Mouse (Mus musculus): ENCODE results near the gene Mrap. TPM values are rescaled to one million over a fixed set of nuclear protein-coding genes. Genes with fewer than 3 reads are reported as not detected.

The Mrap gene
- total RNA-seq, 1 experiment: not detected

- Histone ChIP-seq H3K4me3 (ENCODE audit: insufficient read depth in 1 of 2, low read depth in 1 of 2, low read length in 2 of 2, poor library complexity in 1 of 2, severe bottlenecking in 1 of 2) (no peak overlapping the region), H3K9ac (ENCODE audit: insufficient read depth, low read depth, low read length, poor library complexity, severe bottlenecking) (no peak overlapping the region), H3K36me3 (ENCODE audit: control insufficient read depth, insufficient read depth, low read length, poor library complexity, severe bottlenecking) (no peaks in the 10 kb centered on the region), H3K4me1 (ENCODE audit: control insufficient read depth in 2 of 2, insufficient read depth in 2 of 2, low read length in 2 of 2, poor library complexity in 1 of 2) (peaks cover 1 to 8% of the 10 kb centered on the region in 2 experiments; a peak in 1 of 4 replicates), H3K9me3 (ENCODE audit: control insufficient read depth, insufficient read depth, low read depth, low read length) (no peaks in the 10 kb centered on the region), H3K27ac (ENCODE audit: insufficient read depth, low read depth, low read length, poor library complexity, severe bottlenecking) (no peak overlapping the region)
- in situ Hi-C loops (cut with MboI; ENCODE audit: low sequenced_read_pairs in 2 of 2, unreplicated experiment in 2 of 2): no loop called here
- TF ChIP-seq ZNF384 (IDR thresholded peaks at IDR 0.05; ENCODE audit: low read depth, low read length) (no peak), HCFC1 (IDR thresholded peaks at IDR 0.05; ENCODE audit: borderline replicate concordance, insufficient read depth, low read length) (no peak), ZC3H11A (IDR thresholded peaks at IDR 0.05; ENCODE audit: borderline replicate concordance, low read depth, low read length) (no peak), CHD2 (IDR thresholded peaks at IDR 0.05; ENCODE audit: low read depth, low read length) (no peak), MAFK (IDR thresholded peaks at IDR 0.05; ENCODE audit: insufficient read depth, low read depth, low read length) (no peak)
- no peak for DNase-seq (ENCODE audit: low read depth, low spot score)
Measured at GRCm38 (mm10) chr16:90736672-90737270, 1.2 kb upstream of the Mrap start.

DNA sequence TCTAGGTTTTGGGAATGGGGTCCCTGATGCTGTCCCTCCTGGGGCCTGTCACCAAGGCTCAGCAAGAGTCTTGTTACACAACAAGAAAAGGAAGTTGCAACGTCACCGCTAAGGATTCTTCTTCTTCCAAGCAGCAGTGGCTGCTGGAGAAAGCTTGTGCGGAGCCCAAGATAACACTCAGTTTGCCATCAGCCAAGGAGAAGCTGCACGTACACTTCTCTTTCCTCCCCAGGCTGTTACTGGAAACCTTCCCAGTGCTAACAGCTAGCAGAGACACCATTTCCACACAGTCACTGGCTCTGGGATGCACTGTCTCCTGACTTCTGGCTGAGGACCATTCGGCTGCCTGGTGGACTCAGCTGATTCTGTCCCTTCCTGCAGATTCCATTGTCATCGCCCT, 9.1 kb downstream of the Mrap start:
- no peak overlapping the region for H3K9ac ChIP-seq (ENCODE audit: insufficient read depth, low read depth, low read length, poor library complexity, severe bottlenecking)
- TF ChIP-seq ZC3H11A (IDR thresholded peaks at IDR 0.05; ENCODE audit: borderline replicate concordance, low read depth, low read length): no peak
- no peak for TF ChIP-seq ZNF384 (IDR thresholded peaks at IDR 0.05; ENCODE audit: low read depth, low read length)
- no peak for TF ChIP-seq CHD2 (IDR thresholded peaks at IDR 0.05; ENCODE audit: low read depth, low read length)
- TF ChIP-seq MAFK (IDR thresholded peaks at IDR 0.05; ENCODE audit: insufficient read depth, low read depth, low read length): no peak
- no peak for TF ChIP-seq HCFC1 (IDR thresholded peaks at IDR 0.05; ENCODE audit: borderline replicate concordance, insufficient read depth, low read length)
- in situ Hi-C loops (cut with MboI; ENCODE audit: low sequenced_read_pairs in 2 of 2, unreplicated experiment in 2 of 2): no loop called here
- H3K36me3 ChIP-seq (ENCODE audit: control insufficient read depth, insufficient read depth, low read length, poor library complexity, severe bottlenecking): peaks cover 7% of the 10 kb centered on the region
- H3K27ac ChIP-seq (ENCODE audit: insufficient read depth, low read depth, low read length, poor library complexity, severe bottlenecking): no peak overlapping the region
- no peaks in the 10 kb centered on the region for H3K9me3 ChIP-seq (ENCODE audit: control insufficient read depth, insufficient read depth, low read depth, low read length)
- H3K4me1 ChIP-seq (ENCODE audit: control insufficient read depth in 2 of 2, insufficient read depth in 2 of 2, low read length in 2 of 2, poor library complexity in 1 of 2): no peaks in the 10 kb centered on the region
- no peak overlapping the region for H3K4me3 ChIP-seq (ENCODE audit: insufficient read depth in 1 of 2, low read depth in 1 of 2, low read length in 2 of 2, poor library complexity in 1 of 2, severe bottlenecking in 1 of 2)
- no peak for DNase-seq (ENCODE audit: low read depth, low spot score)

DNA sequence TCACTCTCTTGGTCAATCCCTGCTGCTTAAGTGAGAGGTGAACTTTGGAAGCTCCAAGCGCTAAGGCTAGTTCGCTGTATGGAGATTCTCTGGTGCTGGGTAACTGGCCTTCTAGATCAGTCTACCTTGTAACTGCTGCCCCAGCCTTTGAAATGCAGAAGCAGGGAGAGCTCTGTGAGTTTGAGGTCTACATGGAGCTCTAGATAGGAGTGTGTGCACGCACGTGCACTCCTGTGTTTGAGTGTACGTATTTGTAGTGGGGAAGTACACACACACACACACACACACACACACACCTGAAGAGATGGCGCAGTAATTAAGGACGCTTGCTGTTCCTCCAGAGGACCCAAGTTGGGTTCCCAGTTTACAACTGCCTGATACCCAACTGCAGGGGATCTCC, 10.2 kb downstream of the Mrap start:
- Histone ChIP-seq H3K9ac (ENCODE audit: insufficient read depth, low read depth, low read length, poor library complexity, severe bottlenecking) (no peak overlapping the region), H3K36me3 (ENCODE audit: control insufficient read depth, insufficient read depth, low read length, poor library complexity, severe bottlenecking) (peaks cover 13% of the 10 kb centered on the region), H3K4me3 (ENCODE audit: insufficient read depth in 1 of 2, low read depth in 1 of 2, low read length in 2 of 2, poor library complexity in 1 of 2, severe bottlenecking in 1 of 2) (no peak overlapping the region), H3K27ac (ENCODE audit: insufficient read depth, low read depth, low read length, poor library complexity, severe bottlenecking) (no peak overlapping the region), H3K9me3 (ENCODE audit: control insufficient read depth, insufficient read depth, low read depth, low read length) (no peaks in the 10 kb centered on the region), H3K4me1 (ENCODE audit: control insufficient read depth in 2 of 2, insufficient read depth in 2 of 2, low read length in 2 of 2, poor library complexity in 1 of 2) (no peaks in the 10 kb centered on the region)
- TF ChIP-seq MAFK (IDR thresholded peaks at IDR 0.05; ENCODE audit: insufficient read depth, low read depth, low read length) (no peak), ZC3H11A (IDR thresholded peaks at IDR 0.05; ENCODE audit: borderline replicate concordance, low read depth, low read length) (no peak), CHD2 (IDR thresholded peaks at IDR 0.05; ENCODE audit: low read depth, low read length) (no peak), HCFC1 (IDR thresholded peaks at IDR 0.05; ENCODE audit: borderline replicate concordance, insufficient read depth, low read length) (no peak), ZNF384 (IDR thresholded peaks at IDR 0.05; ENCODE audit: low read depth, low read length) (no peak)
- in situ Hi-C loops (cut with MboI; ENCODE audit: low sequenced_read_pairs in 2 of 2, unreplicated experiment in 2 of 2): no loop called here
- no peak for DNase-seq (ENCODE audit: low read depth, low spot score)

GRCm38 (mm10) chr16:90753386-90753941, 15.5 kb downstream of the Mrap start:
- H3K9me3 ChIP-seq (ENCODE audit: control insufficient read depth, insufficient read depth, low read depth, low read length): no peaks in the 10 kb centered on the region
- no peak overlapping the region for H3K4me3 ChIP-seq (ENCODE audit: insufficient read depth in 1 of 2, low read depth in 1 of 2, low read length in 2 of 2, poor library complexity in 1 of 2, severe bottlenecking in 1 of 2)
- H3K9ac ChIP-seq (ENCODE audit: insufficient read depth, low read depth, low read length, poor library complexity, severe bottlenecking): no peak overlapping the region
- in situ Hi-C loops (cut with MboI; ENCODE audit: low sequenced_read_pairs in 2 of 2, unreplicated experiment in 2 of 2): no loop called here
- H3K4me1 ChIP-seq (ENCODE audit: control insufficient read depth in 2 of 2, insufficient read depth in 2 of 2, low read length in 2 of 2, poor library complexity in 1 of 2): no peaks in the 10 kb centered on the region
- DNase-seq (ENCODE audit: low read depth, low spot score): no peak
- TF ChIP-seq HCFC1 (IDR thresholded peaks at IDR 0.05; ENCODE audit: borderline replicate concordance, insufficient read depth, low read length) (no peak), ZNF384 (IDR thresholded peaks at IDR 0.05; ENCODE audit: low read depth, low read length) (no peak)
- peaks cover 40% of the 10 kb centered on the region for H3K36me3 ChIP-seq (ENCODE audit: control insufficient read depth, insufficient read depth, low read length, poor library complexity, severe bottlenecking)
- H3K27ac ChIP-seq (ENCODE audit: insufficient read depth, low read depth, low read length, poor library complexity, severe bottlenecking): no peak overlapping the region
